Mouse (Mus musculus) spleen, postnatal 14 days (tissue): Measurements from ENCODE around the gene Pank4.

Experiments used
- DNase-seq, 2 experiments: peaks; one replicate each; pipeline ENCODE4 v3.0.0; 2021 to 2022; ENCODE audit warnings: low spot score in 2 of 2

Pank4 gene

GRCm38 (mm10) chr4:154963901-154964580 lies at the start of gene Pank4:
Gene Pank4 (plus strand): TSS chr4:154964123.
- peak; percentile 80 to 86 for DNase-seq

GRCm38 (mm10) chr4:154914252-154914651 lies 49.7 kb upstream of the Pank4 start:
- no peak for DNase-seq

GRCm38 (mm10) chr4:154914707-154915106 lies 49.2 kb upstream of the Pank4 start:
- no peak for DNase-seq

- no peak for DNase-seq
Measured at GRCm38 (mm10) chr4:154915286-154915685, 48.6 kb upstream of the Pank4 start.

- DNase-seq = no peak
Measured at GRCm38 (mm10) chr4:154916662-154917061, 47.3 kb upstream of the Pank4 start.

GRCm38 (mm10) chr4:154922291-154922690 lies 41.6 kb upstream of the Pank4 start:
- no peak for DNase-seq

GRCm38 (mm10) chr4:154922931-154923330 lies 41.0 kb upstream of the Pank4 start:
- DNase-seq = no peak

GRCm38 (mm10) chr4:154925413-154925812 lies 38.5 kb upstream of the Pank4 start:
- DNase-seq = peak in 1 of 2 experiments; percentile 73

- DNase-seq = no peak
Measured at GRCm38 (mm10) chr4:154926969-154927898, 36.7 kb upstream of the Pank4 start.

GRCm38 (mm10) chr4:154927899-154928337 lies 36.0 kb upstream of the Pank4 start:
- DNase-seq = no peak

GRCm38 (mm10) chr4:154928395-154929087 lies 35.4 kb upstream of the Pank4 start, which contains the start of gene Tnfrsf14:
Gene Tnfrsf14 (minus strand): TSS chr4:154928563.
- no peak for DNase-seq

GRCm38 (mm10) chr4:154929088-154929660 lies 34.7 kb upstream of the Pank4 start:
- peak; percentile 49 to 51 for DNase-seq

GRCm38 (mm10) chr4:154933306-154933907 lies 30.5 kb upstream of the Pank4 start:
- DNase-seq = no peak

GRCm38 (mm10) chr4:154934800-154935199 lies 29.1 kb upstream of the Pank4 start:
- no peak for DNase-seq

GRCm38 (mm10) chr4:154935788-154936187 lies 28.1 kb upstream of the Pank4 start:
- no peak for DNase-seq

GRCm38 (mm10) chr4:154936542-154937255 lies 27.2 kb upstream of the Pank4 start:
- no peak for DNase-seq

- DNase-seq = no peak
Measured at GRCm38 (mm10) chr4:154937746-154938145, 26.2 kb upstream of the Pank4 start.

- no peak for DNase-seq
Measured at GRCm38 (mm10) chr4:154940156-154940555, 23.8 kb upstream of the Pank4 start.

GRCm38 (mm10) chr4:154941831-154942230 lies 22.1 kb upstream of the Pank4 start:
- no peak for DNase-seq

- DNase-seq = no peak
Measured at GRCm38 (mm10) chr4:154942632-154943322, 21.1 kb upstream of the Pank4 start.
